25 mouse cellular contexts compared by ENCODE assay signal in the genomic region with DNA sequence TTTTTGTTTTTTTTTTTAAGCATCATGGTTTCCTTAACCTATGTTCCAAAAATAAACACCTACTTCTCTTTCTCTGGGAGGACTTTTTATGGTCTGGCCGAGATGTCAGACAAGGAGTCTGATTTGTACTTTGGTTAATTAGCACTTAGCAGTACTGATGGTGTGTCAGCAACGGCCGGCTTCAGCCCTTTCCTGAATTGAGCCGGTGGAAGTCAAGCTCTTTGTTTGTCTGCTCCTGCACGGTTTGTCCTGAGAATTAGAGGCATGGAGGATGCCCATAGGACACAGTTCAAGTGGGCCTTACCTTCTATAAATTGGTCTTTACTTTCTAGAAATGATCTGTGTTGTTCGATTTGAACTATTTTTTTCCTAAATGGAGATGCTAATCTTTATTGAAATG.
"Had no signal": no experiment of that assay in that cellular context is flagged by ENCODE, and none has a peak within 500 bp of the region (broad histone marks: within the 10 kb centered on the region; RNA-seq: fewer than 3 reads in every experiment).

No protein-coding gene starts in this region.

- H3K27ac ChIP-seq: gastrocnemius, adult 2 months; heart, adult 2 months; heart, embryonic 13.5 days; heart, embryonic 15.5 days; hindbrain, embryonic 10.5 days; hindbrain, embryonic 12.5 days; hindbrain, embryonic 14.5 days; left cerebral cortex, adult 2 months; limb, embryonic 12.5 days; liver, embryonic 13.5 days; liver, embryonic 15.5 days had no signal

- ATAC-seq: hindbrain, embryonic 16.5 days; inflammation-experienced regulatory T-cells, adult 6 months had no signal

- DNase-seq: gastrocnemius, adult 2 months; gastrocnemius, postnatal 10 days; gastrocnemius, postnatal 25 days; heart, adult 2 months; heart, postnatal 14 days; heart, postnatal 4 days; kidney, adult 18-20 months; kidney, adult 8-10 months; kidney, postnatal 10 days; kidney, postnatal 25 days; kidney, postnatal 4 days; liver; liver, embryonic 13.5 days had no signal

- H3K27me3 ChIP-seq: heart, embryonic 13.5 days; heart, embryonic 15.5 days; hindbrain, embryonic 12.5 days; limb, embryonic 12.5 days; liver, embryonic 13.5 days; liver, embryonic 15.5 days had no signal

- H3K9ac ChIP-seq: heart, embryonic 13.5 days; heart, embryonic 15.5 days; hindbrain, embryonic 12.5 days; hindbrain, embryonic 14.5 days; limb, embryonic 12.5 days; liver, embryonic 13.5 days; liver, embryonic 15.5 days had no signal

- H3K9me3 ChIP-seq: heart, embryonic 13.5 days; heart, embryonic 15.5 days; hindbrain, embryonic 10.5 days; hindbrain, embryonic 12.5 days; limb, embryonic 12.5 days; liver, embryonic 13.5 days; liver, embryonic 15.5 days had no signal

- H3K4me2 ChIP-seq: heart, embryonic 11.5 days; heart, embryonic 13.5 days; heart, embryonic 15.5 days; hindbrain, embryonic 12.5 days; hindbrain, embryonic 14.5 days; limb, embryonic 12.5 days; liver, embryonic 11.5 days; liver, embryonic 15.5 days had no signal

- H3K4me3 ChIP-seq: gastrocnemius, adult 2 months; heart, adult 2 months; heart, embryonic 13.5 days; heart, embryonic 15.5 days; hindbrain, embryonic 10.5 days; hindbrain, embryonic 12.5 days; left cerebral cortex, adult 2 months; limb, embryonic 12.5 days; liver, embryonic 13.5 days; liver, embryonic 15.5 days had no signal
